Mouse (Mus musculus) kidney, embryonic 15.5 days (tissue): ENCODE results near the gene Smco3. TPM values are rescaled to one million over a fixed set of nuclear protein-coding genes. Genes with fewer than 3 reads are reported as not detected.

Experiments used
- ATAC-seq: fragments of 200-750 bp; cut with Nextera tagmentation; replicated peaks from 2 replicates; pipeline ENCODE4 v1.8.0; 2017; ENCODE audit warnings: moderate TSS enrichment; ENCODE audit not compliant: low FRiP score
- H3K27ac ChIP-seq: fragments of 300-500 bp; sonication (generic); 2 replicates; pipeline ENCODE4 v1.5.1; 2015; ENCODE audit warnings: mild to moderate bottlenecking, inconsistent platforms
- H3K27me3 ChIP-seq: fragments of 300-500 bp; sonication (generic); 2 replicates; pipeline ENCODE4 v1.6.1; 2015; ENCODE audit warnings: inconsistent platforms
- H3K36me3 ChIP-seq: fragments of 300-500 bp; sonication (generic); 2 replicates; pipeline ENCODE4 v1.6.1; 2015; ENCODE audit warnings: inconsistent platforms
- H3K4me1 ChIP-seq: fragments of 300-500 bp; sonication (generic); 2 replicates; pipeline ENCODE4 v1.6.1; 2015; ENCODE audit warnings: inconsistent platforms
- H3K4me2 ChIP-seq: fragments of 300-500 bp; sonication (generic); 2 replicates; pipeline ENCODE4 v1.6.1; 2015; ENCODE audit warnings: moderate library complexity, mild to moderate bottlenecking, inconsistent platforms
- H3K4me3 ChIP-seq: fragments of 300-500 bp; sonication (generic); replicated peaks from 2 replicates; pipeline ENCODE4 v1.5.1; 2015; ENCODE audit warnings: mild to moderate bottlenecking, inconsistent platforms
- H3K9ac ChIP-seq: fragments of 300-500 bp; sonication (generic); 2 replicates; pipeline ENCODE4 v1.6.1; 2015; ENCODE audit warnings: mild to moderate bottlenecking, inconsistent platforms
- H3K9me3 ChIP-seq: fragments of 300-500 bp; sonication (generic); replicated peaks from 2 replicates; pipeline ENCODE4 v1.6.1; 2016; ENCODE audit warnings: inconsistent platforms
- WGBS: fragments of 180-500 bp; shearing (Covaris S2); methylation state at CpG from one replicate; pipeline ENCODE4 v1.1.7; 2015; ENCODE audit warnings: mixed read lengths; 5-methylcytosine and 5-hydroxymethylcytosine counted together
- microRNA-seq: library from miRNA; unstranded; fragments of <30 nt; microRNA quantifications from one replicate; pipeline ENCODE4, GENCODE M21; 2016
- polyA plus RNA-seq: library from polyadenylated mRNA; unstranded; fragments of >200 nt; fragmentation: Nextera tagmentation; extraction: Ambion mirVana; gene quantifications from 2 replicates; pipeline ENCODE4 v1.2.1, GENCODE M21; 2015

Gene Smco3
- polyA plus RNA-seq, 1 experiment from 2014 or later: 1.7 TPM

GRCm38 (mm10) chr6:136781377-136781986 is 53.8 kb downstream of the Smco3 start, which contains the start of gene Gucy2c:
Gucy2c (minus strand) TSS chr6:136781765.
- Histone ChIP-seq H3K4me1 (no peaks in the 10 kb centered on the region), H3K4me2 (no peak within 1 kb of the TSS), H3K4me3 (no peak within 1 kb of the TSS), H3K27me3 (no peaks in the 10 kb centered on the region), H3K9me3 (no peaks in the 10 kb centered on the region), H3K9ac (no peak within 1 kb of the TSS), H3K27ac (no peak within 1 kb of the TSS), H3K36me3 (no peaks in the 10 kb centered on the region)
- 70% methylated on average over 20 of the region's 20 CpGs for WGBS
- ATAC-seq: no peak

Small RNA genes within 50 kb of the gene (microRNA-seq; reads per million reads assigned to microRNA genes)
- gene Gm44364: not detected

Other genes starting within 250 kb of the Smco3 start
- gene Plbd1, start 173.5 kb downstream of the Smco3 start, polyA plus RNA-seq: 4.8 and 5.2 TPM in 2 replicates
- 0.08 and 0.71 TPM in 2 replicates for gene Gucy2c, start 53.7 kb downstream of the Smco3 start, polyA plus RNA-seq
- gene Hist4h4, start 31.0 kb downstream of the Smco3 start, polyA plus RNA-seq: 0.68 and 0.69 TPM in 2 replicates
- 112 and 118 TPM in 2 replicates for gene H2afj, start 27.2 kb downstream of the Smco3 start, polyA plus RNA-seq
- 2.1 and 2.8 TPM in 2 replicates for gene BC049715, start 7.8 kb downstream of the Smco3 start, polyA plus RNA-seq
- 112 and 120 TPM in 2 replicates for gene Wbp11, start 7.2 kb downstream of the Smco3 start, polyA plus RNA-seq
- 5.2 and 5.9 TPM in 2 replicates for gene Art4, start 22.3 kb upstream of the Smco3 start, polyA plus RNA-seq
- 210 and 216 TPM in 2 replicates for gene Mgp, start 40.4 kb upstream of the Smco3 start, polyA plus RNA-seq
- 0.23 and 0.38 TPM in 2 replicates for gene Erp27, start 86.7 kb upstream of the Smco3 start, polyA plus RNA-seq
- gene Pde6h, start 88.4 kb upstream of the Smco3 start, polyA plus RNA-seq: 0.26 and 0.40 TPM in 2 replicates
- gene Arhgdib, start 106.4 kb upstream of the Smco3 start, polyA plus RNA-seq: 62.1 and 63.8 TPM in 2 replicates